Mouse (Mus musculus): ENCODE results near the gene Nr6a1.

Nr6a1 gene

DNA sequence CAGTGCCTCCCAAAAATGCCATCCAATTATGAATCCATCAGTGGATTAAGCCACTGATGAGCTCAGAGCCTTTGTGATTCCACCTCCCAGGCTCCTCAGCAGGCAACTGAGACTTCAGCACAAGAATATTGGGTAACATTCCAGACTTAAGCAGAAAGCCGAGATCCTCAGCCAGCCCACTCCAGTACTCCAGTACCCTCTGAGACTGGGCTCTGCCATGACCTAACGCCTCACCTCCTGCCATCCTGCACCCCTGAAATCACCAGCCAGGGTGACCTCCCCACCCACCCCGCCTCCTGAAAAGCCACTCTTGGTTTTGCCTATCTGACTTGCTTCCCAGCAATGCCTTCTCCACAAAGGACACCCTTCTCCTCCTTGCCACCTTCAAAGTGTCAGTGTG is 9.9 kb upstream of the Nr6a1 start:
- no peak for DNase-seq (ENCODE audit: low read depth, low spot score)

DNA sequence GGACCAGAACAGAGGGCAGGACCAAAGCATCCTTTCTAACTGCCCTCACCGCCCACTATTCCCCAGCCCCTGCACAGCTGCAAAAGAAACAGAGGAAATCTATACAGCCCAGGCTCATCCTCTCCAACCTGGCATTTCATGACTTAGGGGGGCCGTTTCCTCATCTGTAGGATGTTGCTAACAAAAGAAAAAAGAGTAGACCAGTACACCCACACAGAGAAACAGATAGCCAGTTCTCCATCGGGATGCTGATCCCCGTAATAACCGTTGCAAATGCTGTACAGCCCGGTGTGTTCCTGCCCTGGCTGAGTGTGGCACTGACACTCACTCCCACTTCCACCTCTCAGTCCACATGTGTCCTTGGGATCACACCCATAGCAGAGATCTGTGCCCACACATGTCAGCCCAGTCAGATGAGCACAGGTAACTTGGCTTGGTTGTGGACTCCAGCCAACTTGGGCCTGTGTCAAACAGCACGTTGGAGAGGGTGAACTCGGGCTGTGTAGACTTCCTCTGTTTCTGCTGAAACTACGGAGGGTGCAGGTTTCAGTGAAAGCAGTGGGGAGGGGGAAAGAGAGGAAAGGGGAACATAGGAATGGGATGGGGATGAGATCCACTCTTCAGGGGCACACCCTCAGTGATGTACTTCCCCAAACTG is 9.4 kb upstream of the Nr6a1 start:
- no peak for DNase-seq (ENCODE audit: low read depth, low spot score)

DNA sequence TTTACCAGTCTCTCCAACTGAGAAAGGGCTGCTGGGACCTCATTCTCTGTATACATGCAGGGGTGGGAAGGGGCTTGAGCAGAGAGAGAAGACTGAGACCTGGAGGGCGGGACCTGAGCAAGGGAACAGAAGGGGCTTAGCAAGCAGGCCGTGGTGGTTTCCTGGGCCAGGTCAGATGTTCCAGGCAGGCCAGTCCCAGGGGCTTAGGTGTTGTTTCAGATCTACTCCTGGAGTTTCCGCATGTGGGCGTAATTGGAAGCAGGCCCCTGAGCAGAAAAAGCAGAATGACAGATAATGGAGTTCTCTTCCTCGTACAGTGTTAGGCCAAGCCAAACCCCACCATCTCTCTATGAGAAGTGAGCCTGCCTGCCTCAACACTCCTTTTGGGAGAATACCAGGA is 7.4 kb upstream of the Nr6a1 start:
- no peak for DNase-seq (ENCODE audit: low read depth, low spot score)

DNA sequence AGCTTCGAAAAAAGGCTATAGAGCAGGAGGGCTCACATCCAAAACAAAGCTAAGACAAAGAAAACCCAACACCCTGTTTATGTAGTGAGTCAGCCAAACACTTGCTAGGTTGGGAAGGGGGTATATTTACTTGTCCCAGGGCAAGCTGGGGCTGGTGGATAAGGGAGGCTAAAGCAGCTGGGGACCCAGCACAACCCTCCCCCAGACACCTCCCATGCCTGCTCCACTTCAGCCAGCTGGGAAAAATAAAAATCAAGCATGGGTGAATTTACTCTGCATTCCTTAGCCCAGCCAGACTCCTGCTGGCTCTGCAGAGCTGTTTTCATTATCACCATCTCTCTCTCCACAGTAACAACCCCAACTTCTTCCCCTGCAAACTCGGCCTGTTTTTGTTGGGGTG is 6.4 kb upstream of the Nr6a1 start:
- DNase-seq (ENCODE audit: low read depth, low spot score) = no peak

DNA sequence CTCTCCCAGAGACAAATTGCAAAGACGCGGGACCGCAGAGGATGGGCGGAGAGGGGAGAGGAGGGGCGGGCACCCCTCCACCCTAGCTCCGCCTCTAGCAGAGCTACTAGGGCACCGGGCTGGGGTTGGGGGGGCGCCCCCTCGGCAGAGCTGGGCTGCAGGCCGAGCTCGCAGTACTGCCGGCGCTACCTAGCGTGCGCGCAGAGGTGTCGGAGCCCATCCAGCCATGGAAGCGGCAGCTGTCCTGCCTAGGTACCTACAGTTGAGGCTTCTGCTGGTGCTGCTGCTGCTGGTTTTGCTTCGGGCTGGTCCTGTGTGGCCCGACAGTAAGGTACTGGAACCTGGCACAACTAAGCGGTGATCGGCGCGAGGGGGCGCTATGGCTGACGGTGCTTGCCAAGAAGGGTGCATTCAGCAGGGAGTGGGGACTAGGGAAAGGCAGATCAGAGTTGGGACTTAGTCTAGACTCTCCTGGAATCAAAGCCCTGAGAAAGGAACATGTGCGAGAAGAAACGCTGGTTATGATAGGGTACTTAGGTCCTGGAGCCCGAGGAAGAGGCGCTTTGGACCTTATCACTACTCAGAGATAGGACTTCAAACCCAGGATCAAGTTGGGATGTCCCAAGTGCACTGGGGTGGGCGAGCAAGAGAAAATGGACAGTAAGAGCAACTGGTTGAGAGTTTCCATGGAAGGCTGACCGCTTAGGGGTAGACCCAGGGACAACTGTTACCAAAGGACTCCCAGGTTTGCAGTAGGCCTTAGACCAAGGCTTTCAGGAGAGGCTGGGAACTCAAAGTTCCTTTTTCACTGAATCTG is 4.6 kb upstream of the Nr6a1 start, which contains the start of gene Olfml2a:
Gene Olfml2a, plus strand, starts transcription at position 128 of the 817 bp plus-strand sequence.
- DNase-seq (ENCODE audit: low read depth, low spot score) = peak; percentile 79

DNA sequence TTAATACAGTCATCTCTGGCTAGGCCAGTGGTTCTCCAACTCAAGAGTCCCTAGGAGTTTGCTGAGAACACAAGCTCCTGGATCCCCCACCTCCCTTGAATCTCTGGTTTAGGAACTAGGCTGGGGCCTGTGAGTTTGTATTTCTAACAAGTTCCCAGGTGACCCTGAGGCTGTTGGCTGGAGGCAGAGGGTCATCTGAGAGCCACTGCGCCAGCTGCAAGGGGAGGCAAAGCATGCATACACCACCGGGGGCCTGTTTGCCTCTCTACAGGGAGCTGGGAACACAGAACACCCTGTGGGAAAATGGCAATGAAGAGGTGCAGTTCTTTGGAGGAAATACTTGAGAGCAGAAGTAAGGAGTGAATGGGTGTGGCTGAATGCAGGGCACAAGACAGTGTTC is 2.8 kb upstream of the Nr6a1 start:
- DNase-seq (ENCODE audit: low read depth, low spot score) = no peak

DNA sequence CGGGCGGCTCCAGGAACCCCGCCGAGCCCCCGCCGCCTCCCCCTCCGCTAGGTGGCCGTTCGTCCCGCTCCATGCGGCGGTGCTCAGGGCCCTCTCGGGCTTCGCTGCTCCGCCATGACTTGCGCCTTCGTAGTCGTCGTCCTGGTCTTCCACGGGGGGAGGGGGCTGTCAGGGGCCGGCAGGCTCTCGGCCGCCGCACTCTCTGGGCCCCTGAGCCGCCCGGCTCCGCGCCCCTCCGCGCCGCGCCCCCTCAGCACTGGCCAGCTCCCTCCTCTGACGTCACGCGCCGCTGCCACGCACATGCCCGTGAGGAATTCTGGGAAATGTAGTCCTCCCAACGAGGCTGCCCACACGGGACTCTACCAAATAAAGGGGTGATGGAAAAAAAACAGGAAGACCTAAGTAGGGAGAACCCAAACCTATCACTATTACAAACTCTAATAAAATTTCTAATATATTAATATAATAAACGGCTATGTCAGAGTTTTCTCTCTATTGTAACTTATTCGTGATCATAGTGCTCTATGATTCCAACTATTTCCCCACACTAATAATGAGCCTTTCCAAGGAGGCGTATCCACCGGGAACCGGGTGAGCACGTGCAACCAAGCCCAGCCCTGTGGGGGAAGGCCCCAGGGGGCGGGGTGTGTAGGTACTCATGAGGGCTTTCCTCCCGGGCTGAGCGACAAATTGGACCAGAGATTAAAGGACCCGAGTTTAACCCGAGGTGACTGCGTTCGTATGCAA is 1.2 kb downstream of the Nr6a1 start:
- peak; percentile 96 for DNase-seq (ENCODE audit: low read depth, low spot score)

DNA sequence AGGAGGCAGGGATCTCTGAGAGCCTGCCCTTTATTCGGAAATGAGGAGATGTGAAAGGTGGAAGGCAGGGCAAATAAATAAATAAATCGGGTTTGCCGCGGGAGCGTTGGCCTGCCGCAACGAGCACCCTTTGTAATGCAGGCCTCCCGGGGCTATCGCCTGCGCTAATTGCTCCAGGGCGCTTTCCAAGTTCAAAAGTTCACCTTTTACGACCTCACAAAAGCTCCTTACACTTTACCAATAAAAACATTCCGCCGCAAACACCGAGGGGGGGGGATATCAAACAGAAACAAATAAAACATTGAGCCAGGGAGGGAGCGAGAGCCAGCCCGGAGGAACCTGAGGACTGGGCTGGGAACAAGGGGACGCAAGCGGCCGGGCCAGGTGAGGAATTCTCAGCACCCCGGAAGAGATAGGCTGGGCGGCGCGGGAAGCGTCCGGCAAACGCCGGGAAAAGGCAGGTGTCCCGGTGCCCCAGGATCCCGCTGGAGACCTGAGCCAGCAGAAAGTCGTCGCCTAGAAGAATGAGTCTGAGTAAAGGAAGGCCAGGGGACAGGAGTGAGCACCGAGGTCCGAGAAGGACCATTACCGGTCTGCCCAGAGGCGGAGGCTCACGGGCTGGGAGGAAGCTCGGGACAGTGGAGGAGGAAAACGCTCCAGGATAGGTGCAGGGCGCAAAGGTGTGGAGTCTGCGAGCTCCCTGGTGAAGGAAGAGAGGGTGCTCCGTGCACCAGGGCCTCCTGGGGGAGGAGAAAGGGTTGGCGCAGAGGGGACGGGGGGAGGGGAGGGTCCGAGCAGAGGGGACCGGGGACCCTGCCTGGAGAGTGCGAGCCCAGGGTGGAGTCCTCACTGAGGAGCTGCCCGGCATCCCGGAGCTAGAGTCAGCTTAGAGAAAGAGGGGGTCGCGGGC is 2.1 kb downstream of the Nr6a1 start:
- peak; percentile 31 for DNase-seq (ENCODE audit: low read depth, low spot score)

DNA sequence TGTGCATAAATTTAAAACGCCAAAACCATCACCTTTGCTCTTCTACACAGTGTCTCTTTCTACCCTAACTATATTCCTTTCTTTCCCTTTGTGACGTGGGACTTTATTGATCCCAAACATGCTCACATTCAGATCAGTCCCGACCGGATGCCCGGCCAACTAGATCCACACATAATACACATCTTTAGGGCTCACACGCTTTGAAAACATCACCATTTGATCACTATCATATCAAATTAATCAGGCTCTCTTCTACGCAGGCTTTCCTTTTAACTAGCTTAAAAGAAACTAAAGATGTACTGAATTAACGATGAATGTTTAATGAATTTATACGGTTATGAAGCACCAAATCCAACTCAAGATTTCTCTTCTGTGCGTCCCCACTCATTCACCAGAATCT is 2.9 kb downstream of the Nr6a1 start:
- no peak for DNase-seq (ENCODE audit: low read depth, low spot score)

DNA sequence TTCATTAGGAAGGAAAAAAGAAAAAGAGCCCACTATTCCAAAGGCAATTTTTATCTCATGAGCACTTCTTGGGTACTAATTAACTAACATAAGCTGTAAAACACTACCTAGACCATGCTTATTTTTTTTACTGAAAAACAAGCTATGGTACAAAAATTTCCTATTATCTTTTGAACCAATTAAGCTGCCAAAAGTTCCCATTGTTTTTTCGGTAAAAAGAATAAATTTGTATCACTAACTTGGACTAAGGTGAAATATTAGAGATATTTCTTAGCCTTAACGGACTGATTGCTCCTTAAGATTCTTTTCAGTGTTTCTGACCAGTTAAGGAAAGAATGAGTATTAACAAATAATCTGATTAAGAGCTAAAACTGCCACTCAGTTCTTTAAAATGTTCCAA is 3.6 kb downstream of the Nr6a1 start:
- no peak for DNase-seq (ENCODE audit: low read depth, low spot score)

DNA sequence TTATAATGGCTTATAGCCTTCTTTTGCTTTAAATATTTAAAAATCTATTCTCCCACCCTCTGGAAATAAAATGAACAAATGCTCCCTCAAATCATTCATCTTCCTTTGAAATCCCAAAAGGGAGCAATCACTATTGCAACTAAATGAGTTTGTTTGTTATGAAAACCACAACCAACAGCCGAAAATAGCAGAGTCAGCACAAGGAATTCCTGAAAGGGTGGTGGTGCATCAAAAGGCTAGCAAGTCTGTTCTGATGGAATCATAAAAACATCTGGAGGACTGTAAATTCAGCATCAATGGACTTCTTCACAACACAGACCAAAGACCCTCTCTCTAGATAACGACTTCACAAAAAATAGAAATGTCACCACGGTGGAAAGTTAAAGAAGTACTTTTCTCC is 4.0 kb downstream of the Nr6a1 start:
- DNase-seq (ENCODE audit: low read depth, low spot score) = no peak

DNA sequence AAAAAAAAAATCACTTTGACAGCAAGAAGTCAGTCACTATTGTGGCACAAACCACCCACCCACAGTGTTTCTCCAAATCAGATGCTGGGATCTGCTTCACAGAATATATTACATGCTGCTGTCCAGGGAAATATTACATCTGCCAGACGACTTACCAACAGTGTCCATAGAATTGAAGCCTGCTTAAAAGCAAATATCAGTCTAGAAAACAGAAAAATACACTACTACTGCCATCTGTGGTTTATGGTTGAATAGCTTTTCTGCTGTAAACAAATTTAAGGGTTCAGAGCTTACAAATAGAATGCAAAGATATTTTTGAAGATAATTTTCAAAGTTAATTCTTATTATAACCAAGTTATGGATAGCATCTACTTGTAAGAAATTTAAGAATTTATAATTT is 6.1 kb downstream of the Nr6a1 start:
- no peak for DNase-seq (ENCODE audit: low read depth, low spot score)

DNA sequence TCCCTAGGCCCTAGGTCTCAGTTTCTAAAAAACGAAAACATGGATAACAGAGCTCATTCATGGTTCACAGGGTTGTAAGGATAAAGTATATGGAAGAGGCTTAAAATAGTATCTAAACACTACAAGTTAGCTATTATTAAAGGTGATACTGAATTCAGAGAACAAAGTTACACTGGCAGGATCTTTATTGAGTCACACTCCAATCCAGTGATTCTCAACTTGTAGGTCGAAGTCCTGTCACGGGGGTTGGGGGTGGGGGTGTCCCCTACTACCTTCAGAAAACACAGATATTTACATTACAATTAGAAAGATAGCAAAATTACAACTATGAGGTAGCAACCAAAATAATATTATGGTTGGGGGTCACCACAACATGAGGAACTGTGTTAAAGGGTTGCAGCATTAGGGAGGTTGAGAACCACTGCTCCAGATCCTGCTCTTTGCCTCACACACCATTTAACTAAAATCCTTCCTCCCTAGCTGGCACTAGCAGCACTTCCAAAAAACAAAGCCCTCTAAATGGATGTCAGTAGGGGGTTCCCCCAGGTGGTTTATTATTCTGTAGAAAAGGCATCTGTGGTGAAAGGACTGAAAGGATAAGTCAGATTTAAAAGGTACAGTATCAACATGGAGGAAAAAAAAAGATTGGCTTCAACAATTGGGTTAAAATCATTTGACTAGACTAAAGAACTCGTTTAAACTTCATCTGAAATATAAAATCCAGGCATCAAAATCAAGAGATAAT is 10.4 kb downstream of the Nr6a1 start:
- no peak for DNase-seq (ENCODE audit: low read depth, low spot score)

DNA sequence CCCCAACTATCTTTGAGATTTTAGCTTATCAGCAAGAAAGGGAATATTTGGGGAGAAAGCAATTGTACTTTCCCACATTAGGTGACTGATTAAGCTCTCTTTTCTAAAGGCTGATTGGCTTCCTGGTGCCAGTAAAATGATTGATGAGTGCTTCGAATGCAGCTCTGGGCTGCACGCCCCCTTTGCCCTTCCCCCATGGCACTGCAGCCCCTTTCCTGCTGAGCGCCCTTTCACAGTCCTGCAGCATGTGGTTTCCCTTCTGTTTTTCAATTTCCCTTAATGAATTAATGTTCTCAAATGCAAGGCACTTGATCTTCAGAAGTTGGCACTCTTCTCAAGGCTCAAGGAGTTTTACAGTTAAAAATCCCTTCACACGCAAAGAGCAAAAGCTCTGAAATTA is 12.5 kb downstream of the Nr6a1 start:
- no peak for DNase-seq (ENCODE audit: low read depth, low spot score)

DNA sequence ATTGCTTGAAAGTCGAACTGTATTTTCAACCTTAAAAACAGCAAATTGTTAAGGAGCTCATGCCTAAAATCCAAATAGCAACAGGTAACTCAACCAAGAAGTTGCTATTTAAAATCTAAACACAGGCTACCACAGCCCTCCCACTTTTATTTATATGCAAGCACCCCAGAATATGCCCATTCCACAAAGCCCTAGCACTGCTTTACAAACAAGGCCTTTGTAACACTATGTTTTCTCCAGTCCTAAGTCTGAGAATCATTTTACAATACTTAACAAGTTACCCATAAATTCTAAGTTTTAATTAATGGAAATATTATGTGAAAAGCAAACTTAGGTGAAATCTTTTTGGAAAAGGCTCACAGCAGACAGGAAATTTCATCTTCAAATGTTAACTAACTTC is 13.0 kb downstream of the Nr6a1 start:
- no peak for DNase-seq (ENCODE audit: low read depth, low spot score)

DNA sequence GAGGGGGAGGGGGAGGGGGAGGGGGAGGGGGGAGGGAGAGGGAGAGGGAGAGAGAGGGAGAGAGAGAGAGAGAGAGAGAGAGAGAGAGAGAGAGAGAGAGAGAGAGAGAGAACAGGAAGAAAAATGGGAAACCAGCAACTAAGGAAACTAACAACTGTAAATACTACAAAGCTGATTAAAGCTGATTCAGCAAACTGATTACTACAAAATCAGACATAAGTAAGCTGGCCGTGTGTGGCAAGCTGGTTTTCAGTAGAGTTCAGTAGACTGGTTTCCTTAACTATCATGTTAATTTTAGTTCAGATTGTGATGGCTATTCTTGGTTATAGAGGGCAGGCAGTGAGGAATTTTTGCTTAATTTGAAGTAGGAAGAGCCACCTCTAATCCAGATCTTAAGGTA is 18.9 kb downstream of the Nr6a1 start:
- DNase-seq (ENCODE audit: low read depth, low spot score) = no peak

DNA sequence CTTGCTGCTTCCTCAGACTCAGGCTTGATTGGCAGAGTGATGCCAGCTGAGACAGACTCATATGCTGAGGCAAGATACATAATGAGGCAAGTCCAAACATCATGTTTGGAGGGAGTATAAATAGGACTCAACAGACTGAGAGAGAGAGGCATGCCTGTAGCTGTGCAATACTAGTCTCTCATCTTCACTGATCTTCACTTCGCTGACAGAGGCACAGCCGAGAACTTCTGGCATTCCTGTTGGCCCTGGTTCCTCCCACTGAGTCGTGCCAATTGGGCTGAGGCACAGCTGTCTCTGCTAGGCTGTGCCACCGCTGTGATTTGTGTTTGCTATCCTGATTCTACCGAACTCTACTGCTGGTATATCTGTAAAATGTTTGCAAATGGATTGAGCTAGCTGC is 21.4 kb downstream of the Nr6a1 start:
- no peak for DNase-seq (ENCODE audit: low read depth, low spot score)

DNA sequence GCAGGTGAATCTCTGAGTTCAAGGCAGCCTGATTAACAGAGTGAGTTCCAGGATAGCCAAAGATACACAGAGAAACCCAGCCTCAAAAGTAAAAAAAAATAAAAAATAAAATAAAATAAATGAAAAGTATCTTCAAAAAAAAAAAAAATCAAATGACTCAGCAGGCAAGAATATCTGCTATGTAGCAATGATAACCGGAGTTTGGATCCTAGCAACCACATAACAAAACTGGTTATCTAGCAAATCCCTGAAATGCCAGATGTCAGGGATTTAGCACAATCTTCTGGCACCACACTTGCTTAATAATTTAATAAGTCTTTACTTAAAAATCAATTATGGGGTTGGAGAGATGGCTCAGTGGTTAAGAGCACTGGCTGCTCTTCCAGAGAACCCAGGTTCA is 23.2 kb downstream of the Nr6a1 start:
- DNase-seq (ENCODE audit: low read depth, low spot score) = no peak

DNA sequence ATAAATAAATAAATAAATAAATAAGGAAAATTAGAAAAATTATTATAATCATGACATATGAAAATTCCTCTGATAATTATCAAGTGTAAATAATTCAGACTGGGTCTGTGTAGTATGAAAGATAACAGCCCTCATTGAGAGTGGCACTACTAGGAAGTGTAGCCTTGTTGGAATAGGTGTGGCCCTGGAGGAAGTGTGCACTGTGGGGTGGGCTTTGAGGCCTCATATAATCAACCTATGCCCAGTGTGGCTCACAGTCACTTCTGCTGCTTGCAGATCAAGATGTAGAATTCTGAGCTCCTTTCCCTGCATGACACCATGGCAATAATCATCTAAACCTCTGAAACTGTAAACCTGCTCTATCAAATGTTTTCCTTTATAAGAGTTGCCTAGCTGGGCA is 24.6 kb downstream of the Nr6a1 start:
- DNase-seq (ENCODE audit: low read depth, low spot score) = no peak

DNA sequence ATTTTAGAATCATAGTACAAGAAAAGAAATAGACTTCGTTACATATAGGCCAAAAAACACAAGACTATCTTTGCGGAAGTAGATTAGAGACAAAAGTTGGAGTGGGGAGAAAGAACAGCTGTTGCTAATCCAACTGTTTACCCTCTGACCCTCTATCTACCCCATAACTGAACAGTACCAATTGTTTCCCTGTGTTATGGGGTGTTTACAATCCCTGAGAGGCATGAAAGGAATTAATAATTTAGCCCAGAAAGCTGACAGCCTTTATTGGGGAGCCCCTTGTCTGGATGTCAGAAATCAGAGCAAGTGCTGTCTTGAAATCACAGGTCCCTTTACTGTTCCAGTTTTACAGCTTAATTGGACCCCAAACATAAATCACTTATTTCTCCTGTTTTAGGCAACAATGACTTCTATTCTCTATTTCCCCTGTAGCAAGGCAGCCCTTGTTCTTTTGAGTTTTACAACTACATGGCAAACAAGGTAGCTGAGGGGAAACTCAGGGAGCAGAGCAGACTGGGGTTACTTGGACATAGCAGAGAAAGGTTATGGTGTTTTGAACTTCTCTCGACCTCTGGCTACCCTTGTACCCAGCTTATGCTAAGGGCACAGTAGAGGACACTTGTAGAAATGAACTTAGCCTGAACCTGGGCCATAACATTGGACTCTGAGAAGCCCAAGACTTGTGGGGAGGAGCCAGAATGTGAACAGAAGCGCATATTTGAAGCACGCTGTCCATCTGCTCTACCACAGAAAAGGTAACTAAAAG is 46.4 kb downstream of the Nr6a1 start:
- DNase-seq (ENCODE audit: low read depth, low spot score) = no peak
